Mouse (Mus musculus): ENCODE measurements at regions not wholly inside any gene's neighbourhood (a gene's known extent, or its start where the extent isn't known, plus 50 kb on each side); places are given as distances from the start of the nearest gene placed in this dataset.
"Not testable (repeated sequence)": the region's sequence is repeated elsewhere in the genome, so short reads cannot be mapped to it uniquely, and the experiment has no call there.

GRCm38 (mm10) chr1:30595122-30595730 is 278.5 kb downstream of the Phf3 start:
- DNase-seq (ENCODE audit: low read depth, low spot score), result no peak
- Histone ChIP-seq H3K36me3 (ENCODE audit: control insufficient read depth, insufficient read depth, low read length, poor library complexity, severe bottlenecking) (no peaks in the 10 kb centered on the region), H3K27me3 (ENCODE audit: control insufficient read depth, insufficient read depth, low read length, poor library complexity, severe bottlenecking) (no peaks in the 10 kb centered on the region)

GRCm38 (mm10) chr1:30594036-30594435 is 279.7 kb downstream of the Phf3 start:
- no peaks in the 10 kb centered on the region for H3K36me3 ChIP-seq (ENCODE audit: control insufficient read depth, insufficient read depth, low read length, poor library complexity, severe bottlenecking)
- H3K27me3 ChIP-seq (ENCODE audit: control insufficient read depth, insufficient read depth, low read length, poor library complexity, severe bottlenecking), result no peaks in the 10 kb centered on the region
- no peak for DNase-seq (ENCODE audit: low read depth, low spot score)

GRCm38 (mm10) chr1:30590721-30591120 is 283.0 kb downstream of the Phf3 start:
- H3K27me3 ChIP-seq (ENCODE audit: control insufficient read depth, insufficient read depth, low read length, poor library complexity, severe bottlenecking), result no peaks in the 10 kb centered on the region
- H3K36me3 ChIP-seq (ENCODE audit: control insufficient read depth, insufficient read depth, low read length, poor library complexity, severe bottlenecking), result no peaks in the 10 kb centered on the region
- DNase-seq (ENCODE audit: low read depth, low spot score), result no peak

- Histone ChIP-seq H3K27me3 (ENCODE audit: control insufficient read depth, insufficient read depth, low read length, poor library complexity, severe bottlenecking) (no peaks in the 10 kb centered on the region), H3K36me3 (ENCODE audit: control insufficient read depth, insufficient read depth, low read length, poor library complexity, severe bottlenecking) (no peaks in the 10 kb centered on the region)
- DNase-seq (ENCODE audit: low read depth, low spot score), result no peak
These were observed 284.8 kb downstream of the Phf3 start for GRCm38 (mm10) chr1:30588885-30589284.

GRCm38 (mm10) chr1:30588336-30588735 is 285.4 kb downstream of the Phf3 start:
- Histone ChIP-seq H3K27me3 (ENCODE audit: control insufficient read depth, insufficient read depth, low read length, poor library complexity, severe bottlenecking) (no peaks in the 10 kb centered on the region), H3K36me3 (ENCODE audit: control insufficient read depth, insufficient read depth, low read length, poor library complexity, severe bottlenecking) (no peaks in the 10 kb centered on the region)
- DNase-seq (ENCODE audit: low read depth, low spot score), result no peak

- Histone ChIP-seq H3K36me3 (ENCODE audit: control insufficient read depth, insufficient read depth, low read length, poor library complexity, severe bottlenecking) (no peaks in the 10 kb centered on the region), H3K27me3 (ENCODE audit: control insufficient read depth, insufficient read depth, low read length, poor library complexity, severe bottlenecking) (no peaks in the 10 kb centered on the region)
- DNase-seq (ENCODE audit: low read depth, low spot score), result peak; percentile 19
These were observed 288.9 kb downstream of the Phf3 start for GRCm38 (mm10) chr1:30584806-30585205.

GRCm38 (mm10) chr1:30583860-30584259 is 289.9 kb downstream of the Phf3 start:
- no peak for DNase-seq (ENCODE audit: low read depth, low spot score)
- Histone ChIP-seq H3K36me3 (ENCODE audit: control insufficient read depth, insufficient read depth, low read length, poor library complexity, severe bottlenecking) (no peaks in the 10 kb centered on the region), H3K27me3 (ENCODE audit: control insufficient read depth, insufficient read depth, low read length, poor library complexity, severe bottlenecking) (no peaks in the 10 kb centered on the region)

GRCm38 (mm10) chr1:30564757-30565156 is 309.0 kb downstream of the Phf3 start:
- H3K27me3 ChIP-seq (ENCODE audit: control insufficient read depth, insufficient read depth, low read length, poor library complexity, severe bottlenecking), result no peaks in the 10 kb centered on the region
- H3K36me3 ChIP-seq (ENCODE audit: control insufficient read depth, insufficient read depth, low read length, poor library complexity, severe bottlenecking), result no peaks in the 10 kb centered on the region
- no peak for DNase-seq (ENCODE audit: low read depth, low spot score)

- DNase-seq (ENCODE audit: low read depth, low spot score); H3K36me3 ChIP-seq (ENCODE audit: control insufficient read depth, insufficient read depth, low read length, poor library complexity, severe bottlenecking); H3K27me3 ChIP-seq (ENCODE audit: control insufficient read depth, insufficient read depth, low read length, poor library complexity, severe bottlenecking): not testable (repeated sequence)
These were observed 325.0 kb downstream of the Phf3 start for GRCm38 (mm10) chr1:30548761-30549160.

GRCm38 (mm10) chr1:30540088-30540698 is 333.5 kb downstream of the Phf3 start:
- DNase-seq (ENCODE audit: low read depth, low spot score), result no peak

GRCm38 (mm10) chr1:30536989-30537975 is 336.4 kb downstream of the Phf3 start:
- DNase-seq (ENCODE audit: low read depth, low spot score), result no peak
- no peaks in the 10 kb centered on the region for H3K27me3 ChIP-seq (ENCODE audit: control insufficient read depth, insufficient read depth, low read length, poor library complexity, severe bottlenecking)
- no peaks in the 10 kb centered on the region for H3K36me3 ChIP-seq (ENCODE audit: control insufficient read depth, insufficient read depth, low read length, poor library complexity, severe bottlenecking)

More at GRCm38 (mm10) chr1:30540088-30540698, 333.5 kb downstream of the Phf3 start:
- H3K36me3 ChIP-seq (ENCODE audit: control insufficient read depth, insufficient read depth, low read length, poor library complexity, severe bottlenecking), result no peaks in the 10 kb centered on the region
- H3K27me3 ChIP-seq (ENCODE audit: control insufficient read depth, insufficient read depth, low read length, poor library complexity, severe bottlenecking), result no peaks in the 10 kb centered on the region

GRCm38 (mm10) chr1:30517348-30517747 is 356.4 kb downstream of the Phf3 start:
- DNase-seq (ENCODE audit: low read depth, low spot score), result no peak
- H3K27me3 ChIP-seq (ENCODE audit: control insufficient read depth, insufficient read depth, low read length, poor library complexity, severe bottlenecking), result no peaks in the 10 kb centered on the region
- no peaks in the 10 kb centered on the region for H3K36me3 ChIP-seq (ENCODE audit: control insufficient read depth, insufficient read depth, low read length, poor library complexity, severe bottlenecking)

GRCm38 (mm10) chr1:30515846-30516245 is 357.9 kb downstream of the Phf3 start:
- H3K36me3 ChIP-seq (ENCODE audit: control insufficient read depth, insufficient read depth, low read length, poor library complexity, severe bottlenecking), result no peaks in the 10 kb centered on the region
- no peaks in the 10 kb centered on the region for H3K27me3 ChIP-seq (ENCODE audit: control insufficient read depth, insufficient read depth, low read length, poor library complexity, severe bottlenecking)
- no peak for DNase-seq (ENCODE audit: low read depth, low spot score)

- no peak for DNase-seq (ENCODE audit: low read depth, low spot score)
- Histone ChIP-seq H3K36me3 (ENCODE audit: control insufficient read depth, insufficient read depth, low read length, poor library complexity, severe bottlenecking) (no peaks in the 10 kb centered on the region), H3K27me3 (ENCODE audit: control insufficient read depth, insufficient read depth, low read length, poor library complexity, severe bottlenecking) (no peaks in the 10 kb centered on the region)
These were observed 370.5 kb downstream of the Phf3 start for GRCm38 (mm10) chr1:30503224-30503623.
